Mouse (Mus musculus): ENCODE data around the gene Emp1. TPM values are rescaled to one million over a fixed set of nuclear protein-coding genes. Genes with fewer than 3 reads are reported as not detected.

The Emp1 gene
- polyA plus RNA-seq (2014; fragmentation: Illumina TruSeq; extraction: RNeasy Lipid Tissue Mini Kit (QIAGEN cat#74804)): 172 TPM

GRCm38 (mm10) chr6:135362459-135363159 lies at the start of gene Emp1:
Gene Emp1 (plus strand): TSS chr6:135362545.

Other genes with a start within 250 kb of the Emp1 start
- gene Gprc5d, start 244.3 kb upstream of the Emp1 start, polyA plus RNA-seq (2014; fragmentation: Illumina TruSeq; extraction: RNeasy Lipid Tissue Mini Kit (QIAGEN cat#74804)): not detected
- 30.2 TPM for gene Fam234b, start 164.6 kb upstream of the Emp1 start, polyA plus RNA-seq (2014; fragmentation: Illumina TruSeq; extraction: RNeasy Lipid Tissue Mini Kit (QIAGEN cat#74804))
- gene Hebp1, start 164.5 kb upstream of the Emp1 start, polyA plus RNA-seq (2014; fragmentation: Illumina TruSeq; extraction: RNeasy Lipid Tissue Mini Kit (QIAGEN cat#74804)): 4.8 TPM
- gene Gsg1, start 108.2 kb upstream of the Emp1 start, polyA plus RNA-seq (2014; fragmentation: Illumina TruSeq; extraction: RNeasy Lipid Tissue Mini Kit (QIAGEN cat#74804)): not detected
- gene Pbp2, start 52.1 kb upstream of the Emp1 start, polyA plus RNA-seq (2014; fragmentation: Illumina TruSeq; extraction: RNeasy Lipid Tissue Mini Kit (QIAGEN cat#74804)): not detected